Mouse (Mus musculus): ENCODE measurements around the gene Fmnl3.
"Not testable (repeated sequence)": the region's sequence is repeated elsewhere in the genome, so short reads cannot be mapped to it uniquely, and the experiment has no call there.

GRCm38 (mm10) chr15:99386110-99386509 lies 15.8 kb upstream of the Fmnl3 start:
- peak; percentile 56 for TF ChIP-seq CTCF (IDR thresholded peaks at IDR 0.05; ENCODE audit: low read depth)
- TF ChIP-seq EP300 (optimal IDR thresholded peaks at IDR 0.05), result not testable (repeated sequence)
